Mouse (Mus musculus) G1E (cell line): Measurements from ENCODE around the gene Hoxb1.

Source experiments
- CTCF ChIP-seq: IDR thresholded peaks from 2 replicates; pipeline ENCODE4 v1.5.1; 2012; ENCODE audit warnings: low read depth, low read length, inconsistent platforms, mixed read lengths
- GATA1 ChIP-seq: IDR thresholded peaks from 2 replicates; pipeline ENCODE4 v1.6.1; 2012; ENCODE audit warnings: borderline replicate concordance, low read length, inconsistent platforms, mixed read lengths
- GATA2 ChIP-seq: IDR thresholded peaks from 2 replicates; pipeline ENCODE4 v1.6.1; 2012; ENCODE audit warnings: low read depth, low read length, inconsistent platforms, borderline replicate concordance
- TAL1 ChIP-seq: conservative IDR thresholded peaks from 2 replicates; pipeline ENCODE4 v1.6.1; 2012; ENCODE audit warnings: low read depth, low read length, inconsistent platforms, mixed read lengths

DNA sequence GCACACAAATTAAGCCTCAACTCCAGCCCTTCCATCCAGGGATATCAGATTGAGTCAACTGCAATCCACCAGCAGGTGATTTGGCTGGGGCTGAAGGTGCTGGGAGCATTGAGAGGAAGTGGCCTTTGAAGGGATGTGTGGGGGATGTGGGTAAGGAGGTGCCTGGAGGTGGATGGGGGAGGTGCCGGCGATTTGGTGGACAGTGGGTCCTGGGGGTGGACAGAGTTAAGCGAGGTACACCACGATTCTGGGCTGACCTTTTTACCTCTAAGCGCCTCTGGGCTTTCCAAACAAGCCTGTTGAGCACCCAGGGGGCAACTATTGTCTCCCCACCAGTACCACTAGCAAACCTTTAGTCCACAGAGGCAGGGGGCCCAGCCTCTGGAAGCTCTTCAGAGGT is 3.1 kb downstream of the Hoxb1 start:
- TF ChIP-seq CTCF: no peak
- no peak for TF ChIP-seq GATA1
- TF ChIP-seq TAL1: no peak
- TF ChIP-seq GATA2: no peak
